Mouse (Mus musculus) neutrophil, adult 59 days (primary cell): ENCODE data around the gene Actl7a. TPM values are rescaled to one million over a fixed set of nuclear protein-coding genes. Genes with fewer than 3 reads are reported as not detected.

Experiments
- total RNA-seq, 2 experiments: library from RNA; stranded (reverse); gene quantifications; 1 replicate in 1 of 2; 2 replicates in 1 of 2; pipeline ENCODE4 v1.2.4; 2023

The Actl7a gene
- total RNA-seq, result not detected

GRCm38 (mm10) chr4:56743363-56744195 is at the start of gene Actl7a:
Actl7a (plus strand) TSS chr4:56743413.

GRCm38 (mm10) chr4:56740020-56740485 is 3.2 kb upstream of the Actl7a start, which contains the start of gene Gm26657:
Gm26657 (plus strand) TSS chr4:56740070.

DNA sequence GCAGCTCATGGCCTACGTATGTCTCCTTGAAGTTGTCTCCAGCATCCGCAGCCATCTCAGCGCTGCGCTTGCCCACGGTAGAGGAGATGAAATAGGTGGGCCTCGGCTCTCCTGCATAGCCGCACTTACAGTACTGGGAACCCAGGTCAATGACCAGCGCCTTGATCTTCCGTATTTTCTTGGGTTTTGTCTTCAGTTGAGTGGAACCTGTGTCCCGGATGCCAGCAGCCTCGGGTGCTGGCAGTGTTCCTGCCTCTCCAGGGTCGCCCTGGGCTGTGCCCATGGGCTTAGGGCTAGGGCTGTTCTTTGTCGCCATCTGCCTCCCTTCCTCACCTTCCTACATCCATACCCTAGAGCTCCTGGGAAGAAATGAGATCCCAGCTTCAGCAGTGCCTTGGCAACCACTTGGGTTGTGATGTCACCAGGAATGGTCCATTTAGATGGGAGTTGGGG is 2.1 kb upstream of the Actl7a start, which contains the start of gene Actl7b:
Actl7b (minus strand) TSS at position 403 of the 453 bp plus-strand sequence.

Other genes starting within 250 kb of the Actl7a start
- gene Gm26657, start 3.3 kb upstream of the Actl7a start, total RNA-seq, result not detected
- 1 to 10 TPM; 2.0 to 2.2 TPM for gene Actl7b, start 2.0 kb upstream of the Actl7a start, total RNA-seq
- 10 to 100 TPM; 71.7 to 75.4 TPM for gene Elp1, start 58.9 kb downstream of the Actl7a start, total RNA-seq
- gene Fam206a, start 58.9 kb downstream of the Actl7a start, total RNA-seq, result 1 to 10 TPM; 7.0 to 8.5 TPM
- gene Ctnnal1, start 121.8 kb downstream of the Actl7a start, total RNA-seq, result 1 to 10 TPM in 1 of 2 experiments, under 1 TPM in 1; 0.60 to 1.1 TPM
- gene Tmem245, start 204.0 kb downstream of the Actl7a start, total RNA-seq, result 10 to 100 TPM; 15.3 to 18.4 TPM
- not detected for gene Frrs1l, start 247.0 kb downstream of the Actl7a start, total RNA-seq